Mouse (Mus musculus) CD4-positive, CD25-positive, alpha-beta regulatory T cell, adult 4 months (primary cell): ENCODE results near the gene Slc2a6. TPM values are rescaled to one million over a fixed set of nuclear protein-coding genes. Genes with fewer than 3 reads are reported as not detected.

Source experiments
- ATAC-seq: one replicate; pipeline ENCODE4 v1.8.0; 2017
- polyA plus RNA-seq, 2 experiments: library from polyadenylated mRNA; unstranded; fragments of 100-300 nt; shearing (Covaris generic); gene quantifications; one replicate each; pipeline ENCODE4 v1.2.1; 2017

Slc2a6 gene
- polyA plus RNA-seq, 2 experiments from 2014 or later, result 2.4 to 5.6 TPM

- no peak for ATAC-seq
Observed at GRCm38 (mm10) chr2:27032361-27032760, 4.6 kb upstream of the Slc2a6 start.

DNA sequence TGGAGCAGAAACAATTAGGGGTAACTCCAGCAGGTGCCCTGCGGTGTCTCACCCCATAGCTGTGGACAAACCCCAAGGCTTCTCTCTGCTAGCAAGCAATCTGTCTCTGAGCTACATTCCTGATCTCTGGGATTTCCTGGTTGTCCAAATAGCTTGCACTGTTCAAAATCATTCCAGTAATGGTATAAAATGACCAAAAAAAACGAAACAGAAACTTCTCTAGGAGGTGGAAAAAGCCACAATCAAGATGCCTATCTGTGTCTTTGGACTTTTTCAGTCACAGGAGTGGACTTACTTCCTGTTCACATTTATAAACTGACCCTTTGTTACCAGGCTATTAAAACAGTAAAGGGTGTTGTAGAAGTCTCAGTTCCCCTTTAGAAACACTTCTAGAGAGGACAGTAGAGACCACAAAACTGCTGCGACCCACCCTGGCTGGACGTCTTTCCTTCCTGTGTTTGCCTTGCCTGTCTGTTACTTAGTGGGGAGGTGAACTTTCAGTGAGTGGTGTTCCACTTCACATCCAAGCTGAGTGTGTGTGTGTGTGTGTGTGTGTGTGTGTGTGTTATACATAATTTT is 728 bp upstream of the Slc2a6 start:
- no peak for ATAC-seq

DNA sequence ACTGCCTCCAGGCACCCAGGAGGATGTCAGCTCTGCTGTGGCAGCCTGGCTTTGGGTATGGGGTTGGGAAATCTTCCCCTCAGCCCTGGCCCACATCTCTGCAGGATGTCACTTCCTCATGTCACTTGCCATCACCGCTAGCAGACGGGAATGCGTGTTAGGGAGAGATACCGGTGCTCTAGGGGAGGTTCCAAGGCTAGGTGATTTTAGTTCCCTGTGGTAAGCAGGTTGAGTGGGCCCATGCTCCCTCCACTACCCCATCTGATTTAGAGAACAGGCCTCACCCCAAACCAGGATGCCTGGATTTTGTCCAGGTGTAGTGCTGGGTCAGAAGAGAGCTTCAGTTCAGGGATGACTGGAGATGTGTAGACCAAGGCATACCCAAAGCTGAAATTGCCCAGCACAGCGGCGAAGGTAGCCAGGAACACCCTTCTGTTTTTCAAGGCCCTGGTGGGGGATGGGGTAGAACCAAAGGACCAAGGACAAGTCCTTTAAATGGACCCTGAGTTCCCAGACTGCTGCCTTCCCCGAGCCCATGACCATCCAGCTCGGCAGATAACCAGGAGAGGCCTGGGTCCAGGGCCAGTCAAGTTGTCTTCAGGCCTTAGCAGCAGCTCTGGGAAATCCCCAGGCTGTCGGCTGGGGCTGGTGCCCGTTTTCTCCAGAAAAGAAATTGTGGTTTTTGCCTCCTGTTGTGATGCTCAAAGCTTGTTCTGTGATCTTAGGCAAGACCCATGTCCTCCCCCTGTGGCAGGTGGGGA is 761 bp downstream of the Slc2a6 start:
- no peak for ATAC-seq

- ATAC-seq, result no peak
Observed at GRCm38 (mm10) chr2:27026332-27026731, 1.5 kb downstream of the Slc2a6 start.

DNA sequence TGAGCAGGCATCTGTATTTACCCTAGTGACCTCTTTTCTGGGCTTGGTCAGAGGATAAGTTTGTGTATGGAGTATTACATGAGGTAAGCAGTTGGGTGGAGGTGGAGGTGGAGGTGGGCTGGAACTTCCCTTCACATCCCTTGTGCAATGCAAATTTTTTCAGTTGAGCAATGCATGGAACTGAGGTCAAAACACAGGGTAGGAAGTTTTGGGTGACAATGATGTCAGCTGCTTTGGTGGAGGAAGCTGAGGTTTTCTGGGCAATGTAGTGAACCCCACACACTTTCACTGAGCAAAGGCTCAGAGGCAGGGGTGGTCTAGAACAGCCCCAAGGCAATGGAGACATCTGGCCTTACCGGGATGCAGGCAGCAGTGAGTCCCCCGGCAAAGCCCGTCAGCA is 2.3 kb downstream of the Slc2a6 start:
- ATAC-seq, result no peak

DNA sequence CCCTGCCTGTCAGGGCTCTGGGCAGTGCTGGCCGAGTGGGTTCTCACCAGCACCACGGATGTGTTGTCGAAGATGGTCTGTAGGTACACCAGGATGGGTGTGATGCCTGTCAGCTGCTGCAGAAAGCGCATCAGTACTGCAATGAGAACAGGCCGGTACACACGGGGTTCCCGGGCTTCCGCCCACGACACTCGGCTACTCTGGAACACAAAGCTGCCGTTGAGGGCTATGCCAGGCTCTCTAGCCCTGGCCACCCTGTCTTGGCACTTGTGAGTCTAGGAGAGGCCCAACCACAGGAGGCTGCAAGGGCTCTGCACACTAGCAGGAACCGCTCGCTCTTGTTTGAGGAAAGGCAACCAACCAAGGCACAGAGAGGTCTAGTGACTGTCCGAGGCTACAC is 3.7 kb downstream of the Slc2a6 start:
- no peak for ATAC-seq

DNA sequence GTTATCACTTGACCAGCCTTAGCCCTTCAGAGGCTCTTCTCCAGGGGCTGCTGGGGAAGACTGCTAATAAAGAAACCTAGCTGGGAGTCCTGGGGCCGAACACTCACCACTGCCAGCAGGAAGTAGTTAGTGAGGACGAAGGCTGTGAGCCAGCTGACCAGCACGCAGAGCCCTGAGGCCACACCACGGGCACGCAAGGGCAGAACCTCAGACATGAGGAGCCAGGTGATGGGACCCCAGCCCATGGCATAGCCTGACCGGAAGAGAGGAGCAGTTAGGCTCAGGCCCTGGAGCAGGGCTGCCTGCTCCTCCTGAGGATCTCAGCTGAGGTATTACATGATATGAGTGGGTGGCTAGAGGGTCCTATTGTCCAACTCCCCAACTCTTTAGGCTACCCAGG is 5.2 kb downstream of the Slc2a6 start:
- ATAC-seq, result no peak

GRCm38 (mm10) chr2:27021103-27021502 is 6.7 kb downstream of the Slc2a6 start:
- ATAC-seq, result no peak

- no peak for ATAC-seq
Observed at GRCm38 (mm10) chr2:27019530-27019929, 8.3 kb downstream of the Slc2a6 start.

GRCm38 (mm10) chr2:27017802-27018201 is 10.0 kb downstream of the Slc2a6 start:
- ATAC-seq, result peak; percentile 57

GRCm38 (mm10) chr2:27009714-27010244 is 18.0 kb downstream of the Slc2a6 start, which contains the start of gene Cacfd1:
Gene Cacfd1 (plus strand): TSS chr2:27009926.
- ATAC-seq, result peak; percentile 93

DNA sequence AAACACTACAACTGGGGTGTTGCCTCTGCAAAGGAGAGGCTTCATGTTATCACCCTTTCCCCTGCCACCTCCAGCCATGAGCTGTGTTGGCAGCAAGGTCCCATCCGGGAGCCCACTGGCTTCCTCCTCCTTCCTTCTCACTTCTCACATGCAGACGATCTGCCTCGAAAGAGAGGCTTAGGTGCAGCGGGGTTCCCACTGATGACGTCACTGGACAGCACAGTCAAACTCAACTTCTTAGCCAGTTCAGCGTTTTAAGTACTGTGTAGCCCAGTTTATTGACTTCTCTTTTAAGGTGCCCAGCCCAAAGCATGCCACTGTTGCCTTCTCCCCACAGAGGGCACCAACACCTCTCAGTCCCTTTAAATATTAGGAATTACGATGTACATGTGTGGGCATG is 20.1 kb downstream of the Slc2a6 start:
- no peak for ATAC-seq

DNA sequence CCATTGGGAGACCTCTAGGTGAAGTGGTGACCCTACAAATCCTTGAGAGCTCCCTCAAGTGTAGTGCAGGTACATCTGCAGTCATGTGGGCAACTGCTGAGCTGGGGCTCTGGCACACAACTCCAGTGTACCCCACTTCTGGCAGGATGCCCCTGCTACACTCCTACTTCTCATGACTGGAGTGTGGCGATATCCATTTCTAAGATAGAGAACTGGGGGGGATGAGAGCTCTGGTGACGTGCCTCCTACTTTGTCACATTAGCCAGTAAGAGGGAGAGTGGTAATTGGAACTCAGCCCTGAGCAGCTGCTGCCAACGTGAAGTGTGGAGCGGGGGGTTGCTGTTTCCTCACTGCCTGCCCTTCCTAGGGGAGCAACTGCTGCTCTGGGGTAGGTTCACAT is 21.5 kb downstream of the Slc2a6 start:
- no peak for ATAC-seq

- no peak for ATAC-seq
Observed at GRCm38 (mm10) chr2:26997993-26998392, 29.8 kb downstream of the Slc2a6 start.

DNA sequence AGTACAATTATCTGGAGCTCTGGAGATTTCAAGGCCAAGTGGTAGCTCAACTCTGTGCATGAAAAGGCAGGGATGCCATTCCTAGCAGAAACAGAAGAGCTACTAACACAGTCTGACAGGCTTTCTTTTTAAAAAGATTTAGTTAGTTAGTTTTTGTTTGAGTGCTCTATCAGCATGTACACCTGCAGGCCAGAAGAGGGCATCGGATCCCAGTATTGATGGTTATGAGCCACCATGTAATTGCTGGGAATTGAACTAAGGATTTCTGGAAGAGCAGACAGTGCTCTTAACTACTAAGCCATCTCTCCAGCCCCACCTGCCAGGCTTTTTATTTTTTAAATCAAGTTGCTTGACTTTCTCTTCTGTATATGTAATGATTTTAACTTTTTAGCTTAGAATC is 30.3 kb downstream of the Slc2a6 start:
- no peak for ATAC-seq

DNA sequence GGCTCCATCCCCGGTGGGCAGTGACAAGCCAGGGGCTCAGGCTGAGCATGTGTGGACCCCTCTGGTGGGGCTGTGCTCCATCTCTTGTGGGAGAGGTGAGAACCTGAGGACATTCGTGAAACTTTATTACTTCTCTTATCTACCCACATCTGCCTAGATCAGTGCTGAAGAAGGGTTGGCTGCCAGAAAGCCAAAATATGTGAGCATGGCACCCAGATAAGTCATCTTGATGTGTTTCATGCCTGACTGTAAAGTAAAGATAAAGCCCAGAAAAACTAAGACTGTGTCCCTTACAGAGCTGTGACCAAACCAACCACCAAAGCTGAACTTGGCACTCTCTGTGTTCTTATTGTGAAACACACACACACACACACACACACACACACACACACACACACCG is 33.9 kb downstream of the Slc2a6 start:
- no peak for ATAC-seq

DNA sequence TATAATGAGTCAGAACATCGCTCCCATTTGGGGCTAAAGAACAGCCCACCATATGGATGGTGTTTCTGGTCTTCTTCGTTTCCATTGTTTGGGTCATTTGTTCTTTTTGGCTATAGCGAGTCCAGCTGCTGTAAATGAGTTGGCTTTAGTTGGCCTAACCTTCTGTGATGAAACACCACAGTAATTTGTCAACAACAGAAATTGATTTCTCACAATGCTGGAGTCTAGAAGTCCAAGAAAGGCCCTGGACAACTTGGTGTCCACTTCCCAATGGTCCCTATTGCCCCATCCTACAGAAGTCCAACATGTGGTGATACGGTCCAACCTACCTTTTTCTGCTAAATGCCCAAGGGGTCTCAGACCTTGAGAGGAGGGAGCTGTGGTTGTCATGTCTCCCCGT is 43.2 kb downstream of the Slc2a6 start:
- no peak for ATAC-seq

GRCm38 (mm10) chr2:26984179-26984578 is 43.6 kb downstream of the Slc2a6 start:
- no peak for ATAC-seq

GRCm38 (mm10) chr2:26980361-26980760 is 47.4 kb downstream of the Slc2a6 start:
- ATAC-seq, result no peak

- ATAC-seq, result peak; percentile 65
Observed at GRCm38 (mm10) chr2:26973960-26974359, 53.8 kb downstream of the Slc2a6 start.

DNA sequence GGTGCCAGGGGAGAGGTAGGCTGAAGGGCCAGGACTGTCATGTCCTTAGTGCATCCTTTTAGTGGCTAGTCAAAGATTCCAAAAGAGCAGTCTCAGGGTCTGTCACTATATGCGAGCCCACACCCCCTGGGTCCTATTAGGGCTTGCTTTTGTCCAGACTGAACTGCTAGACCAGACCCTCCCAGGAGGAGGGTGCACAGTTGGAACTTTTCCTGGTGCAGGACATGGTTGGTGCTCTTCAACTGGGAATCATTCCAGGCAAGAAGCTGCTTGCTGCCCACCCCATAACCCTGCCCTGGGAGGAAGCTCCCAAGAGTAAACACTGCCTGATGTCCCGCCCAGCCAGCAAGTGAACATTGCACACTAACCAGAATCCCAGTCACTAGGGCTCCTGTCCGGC is 54.7 kb downstream of the Slc2a6 start, which contains the start of gene Adamts13:
Gene Adamts13, plus strand, starts transcription at position 301 of the 400 bp plus-strand sequence.
- ATAC-seq, result no peak
